Mouse (Mus musculus): ENCODE results near the gene Vmn1r175. TPM values are rescaled to one million over a fixed set of nuclear protein-coding genes. Genes with fewer than 3 reads are reported as not detected.
"Not testable (repeated sequence)": the region's sequence is repeated elsewhere in the genome, so short reads cannot be mapped to it uniquely, and the experiment has no call there.

Gene Vmn1r175
- polyA plus RNA-seq (2016; fragmentation: Nextera tagmentation; extraction: Ambion mirVana), result not detected in 2 replicates

GRCm38 (mm10) chr7:23810543-23810942, at the start of gene Vmn1r175:
Vmn1r175 (minus strand) TSS chr7:23810643.
- H3K27ac ChIP-seq (ENCODE audit: poor library complexity, severe bottlenecking); H3K4me2 ChIP-seq; H3K36me3 ChIP-seq; H3K4me3 ChIP-seq; ATAC-seq (ENCODE audit: insufficient number of reproducible peaks, low FRiP score); H3K27me3 ChIP-seq (replicated peaks); H3K4me1 ChIP-seq (replicated peaks); H3K9ac ChIP-seq: not testable (repeated sequence)
- H3K9me3 ChIP-seq (replicated peaks), result peaks cover 11% of the 10 kb centered on the region

GRCm38 (mm10) chr7:23837272-23837671, 26.8 kb upstream of the Vmn1r175 start, which contains the start of gene Vmn1r176:
Vmn1r176 (minus strand) TSS chr7:23837372.
- not testable (repeated sequence) for H3K9me3 ChIP-seq (replicated peaks); H3K27ac ChIP-seq (ENCODE audit: poor library complexity, severe bottlenecking); H3K4me3 ChIP-seq; H3K27me3 ChIP-seq (replicated peaks); H3K9ac ChIP-seq; H3K4me1 ChIP-seq (replicated peaks); ATAC-seq (ENCODE audit: insufficient number of reproducible peaks, low FRiP score); H3K4me2 ChIP-seq; H3K36me3 ChIP-seq
- no CpG with 5 or more reads among the region's 1 CpGs for WGBS

- H3K4me2 ChIP-seq, result no peak overlapping the region
- no peak overlapping the region for H3K27ac ChIP-seq (ENCODE audit: poor library complexity, severe bottlenecking)
- 73% methylated on average over 6 of the region's 6 CpGs for WGBS
- no peak overlapping the region for H3K9ac ChIP-seq
- no peaks in the 10 kb centered on the region for H3K27me3 ChIP-seq (replicated peaks)
- no peaks in the 10 kb centered on the region for H3K36me3 ChIP-seq
- H3K4me3 ChIP-seq, result no peak overlapping the region
- no peaks in the 10 kb centered on the region for H3K4me1 ChIP-seq (replicated peaks)
- H3K9me3 ChIP-seq (replicated peaks), result peaks cover 53% of the 10 kb centered on the region
- ATAC-seq (ENCODE audit: insufficient number of reproducible peaks, low FRiP score), result no peak
Observed at GRCm38 (mm10) chr7:23784526-23784925, 25.9 kb downstream of the Vmn1r175 start.

Other genes starting within 250 kb of the Vmn1r175 start
- gene Vmn1r169, start 235.1 kb downstream of the Vmn1r175 start, polyA plus RNA-seq (2016; fragmentation: Nextera tagmentation; extraction: Ambion mirVana), result not detected in 2 replicates
- gene Vmn1r170, start 204.5 kb downstream of the Vmn1r175 start, polyA plus RNA-seq (2016; fragmentation: Nextera tagmentation; extraction: Ambion mirVana), result not detected in 2 replicates
- gene Vmn1r171, start 179.9 kb downstream of the Vmn1r175 start, polyA plus RNA-seq (2016; fragmentation: Nextera tagmentation; extraction: Ambion mirVana), result not detected in 2 replicates
- not detected in 2 replicates for gene Vmn1r172, start 152.3 kb downstream of the Vmn1r175 start, polyA plus RNA-seq (2016; fragmentation: Nextera tagmentation; extraction: Ambion mirVana)
- gene Vmn1r173, start 109.9 kb downstream of the Vmn1r175 start, polyA plus RNA-seq (2016; fragmentation: Nextera tagmentation; extraction: Ambion mirVana), result not detected in 2 replicates
- gene Vmn1r174, start 58.4 kb downstream of the Vmn1r175 start, polyA plus RNA-seq (2016; fragmentation: Nextera tagmentation; extraction: Ambion mirVana), result not detected in 2 replicates
- gene Vmn1r176, start 26.7 kb upstream of the Vmn1r175 start, polyA plus RNA-seq (2016; fragmentation: Nextera tagmentation; extraction: Ambion mirVana), result not detected in 2 replicates
- not detected in 2 replicates for gene Vmn1r177, start 55.8 kb upstream of the Vmn1r175 start, polyA plus RNA-seq (2016; fragmentation: Nextera tagmentation; extraction: Ambion mirVana)
- gene Vmn1r178, start 81.4 kb upstream of the Vmn1r175 start, polyA plus RNA-seq (2016; fragmentation: Nextera tagmentation; extraction: Ambion mirVana), result not detected in 2 replicates
- gene Vmn1r179, start 116.3 kb upstream of the Vmn1r175 start, polyA plus RNA-seq (2016; fragmentation: Nextera tagmentation; extraction: Ambion mirVana), result not detected in 2 replicates
- gene Vmn1r180, start 140.0 kb upstream of the Vmn1r175 start, polyA plus RNA-seq (2016; fragmentation: Nextera tagmentation; extraction: Ambion mirVana), result not detected in 2 replicates
- gene Vmn1r181, start 164.0 kb upstream of the Vmn1r175 start, polyA plus RNA-seq (2016; fragmentation: Nextera tagmentation; extraction: Ambion mirVana), result not detected in 2 replicates
- not detected in 2 replicates for gene V1rd19, start 191.0 kb upstream of the Vmn1r175 start, polyA plus RNA-seq (2016; fragmentation: Nextera tagmentation; extraction: Ambion mirVana)
- gene Vmn1r183, start 242.6 kb upstream of the Vmn1r175 start, polyA plus RNA-seq (2016; fragmentation: Nextera tagmentation; extraction: Ambion mirVana), result 0.01 TPM in 1 of 2 replicates, not detected in the other